Mouse (Mus musculus): ENCODE measurements around the gene Gnl2. TPM values are rescaled to one million over a fixed set of nuclear protein-coding genes. Genes with fewer than 3 reads are reported as not detected.

Gnl2 gene
- polyA plus RNA-seq (2012; rRNA removed): 29.5 and 31.3 TPM in 2 replicates

DNA sequence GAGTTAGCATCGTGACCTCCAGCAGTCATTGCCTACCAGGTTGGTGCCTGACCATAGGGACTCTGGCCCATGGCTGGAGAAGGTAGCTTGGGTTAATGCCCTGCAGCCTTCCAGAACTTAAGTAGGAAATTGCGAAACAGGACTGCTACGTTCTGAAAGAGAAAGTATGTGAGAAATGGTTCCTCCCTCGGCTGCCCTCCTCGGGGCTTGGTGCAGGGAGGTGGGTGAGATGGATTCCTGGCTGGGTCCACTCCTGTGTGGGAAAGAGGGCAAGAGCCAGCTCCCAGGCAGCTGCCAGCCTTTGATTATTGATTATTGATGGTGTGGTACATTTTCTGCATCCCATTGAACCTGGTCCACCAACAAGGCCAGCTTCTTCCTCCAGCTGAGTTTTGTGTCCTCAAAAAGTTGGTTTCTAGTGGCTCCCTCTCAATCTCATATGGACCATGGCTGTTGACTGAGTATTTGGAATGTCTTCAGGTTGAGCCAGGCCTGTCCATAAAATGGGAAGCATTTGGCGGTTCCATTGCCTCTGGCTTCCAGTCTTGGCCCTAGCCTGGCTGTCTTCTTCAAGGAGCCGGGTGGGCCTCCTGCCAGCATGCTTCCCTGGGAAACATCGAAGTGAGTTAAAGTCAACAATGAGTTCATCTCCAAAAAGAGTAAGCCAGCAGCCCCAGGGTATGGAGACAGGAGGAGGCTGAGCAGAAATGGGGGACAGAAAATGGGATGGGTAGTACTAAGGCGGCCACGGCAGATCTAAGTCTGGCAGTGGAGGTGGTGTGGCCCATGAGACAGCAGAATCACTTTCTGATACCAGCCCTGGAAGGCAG is at the start of gene Gnl2:
Gnl2 (plus strand) TSS at position 780 of the 830 bp plus-strand sequence.

DNA sequence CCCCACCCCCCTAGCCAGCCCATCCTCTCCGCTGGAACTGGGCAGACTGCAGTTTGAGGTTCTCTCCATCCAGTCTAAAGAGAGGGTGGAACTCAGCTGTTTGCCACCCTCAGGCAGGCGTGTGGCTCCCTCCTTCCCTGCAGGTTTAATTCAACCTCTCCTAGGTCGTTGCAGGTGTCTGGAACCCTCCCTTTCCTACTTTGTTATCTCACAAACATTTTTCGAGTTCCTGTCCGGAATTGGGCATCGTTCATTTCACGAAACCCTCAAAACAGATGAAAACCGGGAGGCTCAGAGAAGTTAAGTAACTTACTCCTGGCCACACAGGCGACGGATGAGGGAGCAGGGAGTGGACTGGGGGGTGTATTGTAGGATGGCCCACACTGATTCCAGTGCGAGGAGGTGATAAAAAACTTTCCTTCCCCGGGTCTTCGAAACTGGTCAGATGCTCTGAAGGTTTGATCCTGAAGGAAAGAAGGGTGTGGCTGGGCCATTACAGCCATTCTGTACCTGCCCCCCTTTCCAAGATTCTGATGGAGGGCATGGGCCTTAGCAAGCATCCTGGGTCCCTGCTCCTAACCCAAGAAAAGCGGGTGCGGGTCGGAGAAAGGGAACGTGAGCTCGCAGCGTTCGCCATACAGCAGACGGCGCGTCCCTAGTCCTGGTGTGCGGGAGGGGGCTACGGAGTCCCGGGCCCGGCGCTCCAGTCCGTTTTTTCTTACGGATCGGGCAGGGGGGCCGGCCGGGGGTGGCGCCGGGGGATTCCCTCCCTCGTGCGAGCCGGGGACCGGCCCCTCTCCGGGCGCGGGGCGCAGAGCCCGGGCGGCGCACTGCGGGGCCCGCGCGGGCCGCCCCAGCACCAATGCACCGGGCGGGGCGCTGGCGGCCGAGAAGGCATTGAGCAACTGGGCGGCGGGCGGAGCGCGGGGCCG is 30.4 kb upstream of the Gnl2 start, which contains the start of gene Rspo1:
Rspo1 (plus strand) TSS at position 760 of the 932 bp plus-strand sequence.

DNA sequence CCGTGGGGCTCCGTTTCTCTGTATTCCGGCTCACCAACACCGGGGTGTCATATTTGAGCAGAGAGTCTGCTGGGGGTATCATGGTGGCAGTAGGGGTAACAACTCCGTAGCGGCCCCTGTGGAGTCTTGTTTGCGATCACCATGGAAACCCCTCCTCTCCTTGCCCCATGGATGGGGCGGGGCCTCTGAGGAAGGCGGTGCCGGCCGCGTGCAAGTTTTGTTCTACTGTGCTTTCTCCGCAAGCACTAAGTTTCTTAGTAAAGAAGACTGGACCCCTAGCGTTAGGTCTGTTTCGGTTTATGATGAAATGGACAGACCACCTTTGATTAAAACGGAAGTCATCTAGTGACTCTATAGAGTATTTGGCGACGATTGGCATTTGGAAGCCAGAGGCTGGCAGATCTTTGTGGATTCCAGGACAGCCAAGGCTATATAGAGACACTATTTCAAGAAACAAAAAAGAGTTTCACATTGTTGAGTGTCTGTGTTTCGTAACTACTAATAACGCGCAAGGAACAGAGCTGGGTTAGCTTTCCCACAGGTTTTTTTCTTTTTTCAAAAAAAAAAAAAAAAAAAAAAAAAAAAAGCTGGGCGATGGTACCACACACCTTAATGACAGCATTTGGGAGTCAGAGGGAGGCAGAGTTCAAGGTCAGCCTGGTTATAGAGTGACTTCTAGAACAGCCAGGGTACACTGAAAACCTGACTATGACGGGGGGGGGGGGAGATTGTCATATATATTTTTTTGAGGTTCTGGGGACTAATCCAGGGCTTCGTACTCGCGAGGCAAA is 49.3 kb downstream of the Gnl2 start, which contains the start of gene Dnali1:
Dnali1 (minus strand) TSS at position 187 of the 791 bp plus-strand sequence.

DNA sequence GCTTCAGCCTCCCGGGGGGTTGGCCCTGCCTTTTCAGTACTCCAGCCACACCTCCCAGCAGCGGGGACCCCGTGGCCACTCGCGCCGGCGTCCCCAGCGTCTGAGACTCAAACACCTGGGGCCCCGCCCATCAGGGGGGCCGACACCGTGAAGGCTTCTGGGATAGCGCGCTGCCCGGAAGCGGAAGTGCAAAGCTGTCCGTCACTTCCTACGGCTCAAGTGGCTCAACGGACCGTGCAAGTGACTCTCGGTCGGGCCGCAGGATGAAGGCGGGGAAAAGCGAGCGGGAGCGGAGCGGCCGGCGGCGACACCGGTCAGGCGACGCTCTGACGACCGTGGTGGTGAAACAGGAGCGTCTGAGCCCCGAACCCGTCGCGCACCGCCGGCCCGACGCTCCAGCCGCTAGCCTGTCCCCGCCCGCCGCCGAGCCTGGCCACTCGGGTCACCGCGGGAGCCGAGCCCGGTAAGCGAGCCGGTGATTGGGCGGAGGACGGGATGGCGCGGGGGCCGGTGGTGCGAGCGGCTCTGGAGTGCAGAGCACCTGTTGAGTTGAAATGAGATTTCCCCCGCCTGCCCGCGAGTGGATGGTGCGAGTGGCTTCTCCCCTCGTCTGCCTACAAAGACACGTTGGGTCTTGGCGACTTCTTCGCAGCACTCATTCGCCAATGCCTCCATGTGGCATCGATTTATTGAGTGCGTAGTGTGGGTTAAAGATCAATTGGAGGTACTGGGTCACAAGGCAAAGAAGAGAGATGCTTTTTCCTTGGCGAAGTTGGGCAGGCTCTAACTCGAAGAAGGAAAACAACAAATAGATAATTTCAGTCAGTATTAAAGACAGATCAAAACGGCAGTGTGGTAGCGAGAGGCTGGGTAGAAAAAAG is 50.3 kb downstream of the Gnl2 start, which contains the start of gene Snip1:
Snip1 (plus strand) TSS at position 183 of the 881 bp plus-strand sequence.

DNA sequence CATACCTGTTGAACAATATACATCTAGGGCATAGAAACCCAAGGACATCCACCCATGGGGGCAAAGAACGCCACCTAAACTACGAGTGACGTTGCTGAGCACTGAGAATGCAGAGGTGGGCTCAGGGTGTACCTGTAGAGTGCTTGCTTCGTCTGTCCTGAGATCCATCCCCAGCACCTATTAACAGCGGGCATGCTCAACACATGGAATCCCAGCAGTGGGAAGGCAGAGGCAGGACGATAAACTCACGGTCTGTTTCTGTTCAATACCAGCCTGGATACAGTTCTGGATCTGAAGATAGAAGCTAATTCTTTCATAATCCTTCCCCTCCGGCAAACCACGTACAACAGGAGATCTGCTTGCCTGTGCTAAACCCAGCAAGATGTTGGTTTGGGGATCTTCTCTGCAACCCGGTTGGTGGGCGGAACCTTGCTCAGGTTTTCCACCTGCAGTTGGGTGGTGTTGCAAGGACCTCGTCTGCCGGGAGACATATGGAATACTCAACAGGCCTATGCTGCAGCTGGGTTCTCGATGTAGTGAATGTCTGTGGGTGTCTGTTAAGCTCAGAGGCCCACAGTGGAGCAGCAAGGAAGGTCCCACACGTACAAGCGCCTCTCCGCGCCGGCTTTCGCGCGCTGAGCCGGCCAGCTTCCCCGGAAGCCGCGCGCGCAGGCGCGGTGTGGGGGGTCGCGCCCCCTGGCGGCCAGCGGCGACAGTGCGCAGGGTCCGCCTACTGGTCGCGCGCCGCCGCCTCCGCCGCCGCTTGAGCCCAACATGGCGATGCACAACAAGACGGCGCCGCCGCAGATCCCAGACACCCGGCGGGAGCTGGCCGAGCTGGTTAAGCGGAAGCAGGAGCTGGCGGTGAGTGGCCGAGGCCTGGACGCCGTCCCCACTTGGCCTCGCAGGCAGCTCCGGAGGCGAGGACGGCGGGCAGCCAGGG is 68.3 kb downstream of the Gnl2 start, which contains the start of gene Meaf6:
Meaf6 (plus strand) TSS at position 732 of the 943 bp plus-strand sequence.

Other genes with a start within 250 kb of the Gnl2 start
- 8.3 and 9.0 TPM in 2 replicates for gene Mtf1, start 214.5 kb upstream of the Gnl2 start, polyA plus RNA-seq (2012; rRNA removed)
- gene Yrdc, start 165.9 kb upstream of the Gnl2 start, polyA plus RNA-seq (2012; rRNA removed): 19.6 and 27.2 TPM in 2 replicates
- gene 1110065P20Rik, start 165.4 kb upstream of the Gnl2 start, polyA plus RNA-seq (2012; rRNA removed): 9.4 and 10.3 TPM in 2 replicates
- 0.01 and 0.03 TPM in 2 replicates for gene Maneal, start 154.4 kb upstream of the Gnl2 start, polyA plus RNA-seq (2012; rRNA removed)
- 0.01 TPM in 1 of 2 replicates, not detected in the other for gene Epha10, start 135.7 kb upstream of the Gnl2 start, polyA plus RNA-seq (2012; rRNA removed)
- gene 9930104L06Rik, start 79.5 kb upstream of the Gnl2 start, polyA plus RNA-seq (2012; rRNA removed): 5.5 and 7.0 TPM in 2 replicates
- 62.8 and 68.2 TPM in 2 replicates for gene Cdca8, start 77.3 kb upstream of the Gnl2 start, polyA plus RNA-seq (2012; rRNA removed)
- gene Rspo1, start 30.2 kb upstream of the Gnl2 start, polyA plus RNA-seq (2012; rRNA removed): 0.75 and 0.92 TPM in 2 replicates
- 0.01 TPM in 1 of 2 replicates, not detected in the other for gene Dnali1, start 49.1 kb downstream of the Gnl2 start, polyA plus RNA-seq (2012; rRNA removed)
- 8.4 and 10.2 TPM in 2 replicates for gene Snip1, start 50.1 kb downstream of the Gnl2 start, polyA plus RNA-seq (2012; rRNA removed)
- gene Meaf6, start 68.5 kb downstream of the Gnl2 start, polyA plus RNA-seq (2012; rRNA removed): 12.4 and 16.9 TPM in 2 replicates
- 0.85 and 0.89 TPM in 2 replicates for gene Zc3h12a, start 111.3 kb downstream of the Gnl2 start, polyA plus RNA-seq (2012; rRNA removed)

All from liver, embryonic 14 days (tissue).